Mouse (Mus musculus) C2C12 (cell line): ENCODE measurements at regions not wholly inside any gene's neighbourhood (a gene's known extent, or its start where the extent isn't known, plus 50 kb on each side); places are given as distances from the start of the nearest gene placed in this dataset.

Experiments used
- CEBPB ChIP-seq: IDR thresholded peaks from one replicate; pipeline ENCODE4 v1.6.1; 2011; ENCODE audit warnings: low read depth, mild to moderate bottlenecking, control low read depth, moderate library complexity
- CTCF ChIP-seq: IDR thresholded peaks from one replicate; pipeline ENCODE4 v1.5.1; 2011; ENCODE audit not compliant: control insufficient read depth, insufficient read depth, insufficient read length
- MAX ChIP-seq: IDR thresholded peaks from one replicate; pipeline ENCODE4 v1.6.1; 2011; ENCODE audit warnings: mild to moderate bottlenecking, control low read depth
- MYOD1 ChIP-seq: IDR thresholded peaks from one replicate; pipeline ENCODE4 v1.6.1; 2011; ENCODE audit warnings: low read depth; ENCODE audit not compliant: control insufficient read depth, insufficient read length
- MYOG ChIP-seq: IDR thresholded peaks from one replicate; pipeline ENCODE4 v1.6.1; 2011; ENCODE audit not compliant: control insufficient read depth, insufficient read length; ENCODE audit errors: extremely low read depth
- USF1 ChIP-seq: IDR thresholded peaks from one replicate; pipeline ENCODE4 v1.6.1; 2011; ENCODE audit warnings: low read depth, mild to moderate bottlenecking, control low read depth, moderate library complexity

DNA sequence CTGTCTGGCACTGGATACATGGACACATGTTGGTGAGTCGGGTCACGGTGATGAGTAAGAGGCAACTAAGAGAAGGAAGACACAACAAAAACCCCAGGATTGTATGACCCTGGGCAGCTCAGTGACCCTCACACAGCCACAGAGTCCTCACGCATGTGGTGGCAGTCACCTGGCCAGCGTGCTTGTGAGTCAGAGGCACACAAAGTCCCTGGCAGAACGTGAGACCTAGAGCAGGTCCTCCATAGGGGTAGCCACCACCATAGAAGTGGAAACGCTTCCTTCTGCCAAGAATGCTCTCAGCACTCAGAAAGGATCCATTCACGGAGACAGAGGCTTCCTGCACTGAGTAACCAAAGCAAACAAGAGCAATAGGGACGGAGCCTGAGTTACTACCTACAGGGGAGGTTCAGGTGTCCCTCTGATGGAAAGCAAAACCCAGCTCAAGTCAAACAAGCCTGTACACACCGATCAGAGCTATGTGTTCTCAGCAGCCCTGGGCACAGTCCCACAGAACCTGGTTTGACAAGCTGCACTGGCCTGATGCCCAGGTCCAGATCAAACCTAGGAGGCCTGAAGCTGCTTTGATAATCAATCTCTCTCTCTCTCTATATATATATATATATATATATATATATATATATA lies 206.4 kb upstream of the Gm26657 start:
- TF ChIP-seq CTCF (no peak), MAX (peak; percentile 15), MYOD1 (no peak), USF1 (no peak), MYOG (no peak), CEBPB (no peak)
